Mouse (Mus musculus) heart, embryonic 12.5 days (tissue): Measurements from ENCODE around the gene Tlr5. TPM values are rescaled to one million over a fixed set of nuclear protein-coding genes. Genes with fewer than 3 reads are reported as not detected.

Experiments used
- ATAC-seq: fragments of 200-750 bp; cut with Nextera tagmentation; 2 replicates; pipeline ENCODE4 v1.8.0; 2017; ENCODE audit warnings: moderate TSS enrichment, moderate library complexity; ENCODE audit not compliant: insufficient number of reproducible peaks, low FRiP score
- H3K27ac ChIP-seq: fragments of 300-500 bp; sonication (generic); 2 replicates; pipeline ENCODE4 v1.5.1; 2016; ENCODE audit warnings: mild to moderate bottlenecking, moderate library complexity; ENCODE audit not compliant: poor library complexity, severe bottlenecking
- H3K27me3 ChIP-seq: fragments of 300-500 bp; sonication (generic); replicated peaks from 2 replicates; pipeline ENCODE4 v1.6.1; 2016; ENCODE audit warnings: mild to moderate bottlenecking, moderate library complexity
- H3K36me3 ChIP-seq: fragments of 300-500 bp; sonication (generic); 2 replicates; pipeline ENCODE4 v1.6.1; 2016; ENCODE audit warnings: mild to moderate bottlenecking, moderate library complexity
- H3K4me1 ChIP-seq: fragments of 300-500 bp; sonication (generic); replicated peaks from 2 replicates; pipeline ENCODE4 v1.6.1; 2016; ENCODE audit warnings: mild to moderate bottlenecking
- H3K4me2 ChIP-seq: fragments of 300-500 bp; sonication (generic); 2 replicates; pipeline ENCODE4 v1.6.1; 2016; ENCODE audit warnings: mild to moderate bottlenecking, moderate library complexity
- H3K4me3 ChIP-seq: fragments of 300-500 bp; sonication (generic); 2 replicates; pipeline ENCODE4 v1.5.1; 2016; ENCODE audit warnings: mild to moderate bottlenecking
- H3K9ac ChIP-seq: fragments of 300-500 bp; sonication (generic); 2 replicates; pipeline ENCODE4 v1.6.1; 2016; ENCODE audit warnings: mild to moderate bottlenecking, moderate library complexity
- H3K9me3 ChIP-seq: fragments of 300-500 bp; sonication (generic); replicated peaks from 2 replicates; pipeline ENCODE4 v1.6.1; 2016; ENCODE audit warnings: mild to moderate bottlenecking, moderate library complexity
- WGBS: fragments of 180-500 bp; shearing (Covaris S2); methylation state at CpG from one replicate; pipeline ENCODE4 v1.1.7; 2016; 5-methylcytosine and 5-hydroxymethylcytosine counted together
- polyA plus RNA-seq: library from polyadenylated mRNA; unstranded; fragments of >200 nt; fragmentation: Nextera tagmentation; extraction: Ambion mirVana; gene quantifications from 2 replicates; pipeline ENCODE4 v1.2.1, GENCODE M21; 2016

Gene Tlr5
- 4.2 and 5.4 TPM in 2 replicates for polyA plus RNA-seq

DNA sequence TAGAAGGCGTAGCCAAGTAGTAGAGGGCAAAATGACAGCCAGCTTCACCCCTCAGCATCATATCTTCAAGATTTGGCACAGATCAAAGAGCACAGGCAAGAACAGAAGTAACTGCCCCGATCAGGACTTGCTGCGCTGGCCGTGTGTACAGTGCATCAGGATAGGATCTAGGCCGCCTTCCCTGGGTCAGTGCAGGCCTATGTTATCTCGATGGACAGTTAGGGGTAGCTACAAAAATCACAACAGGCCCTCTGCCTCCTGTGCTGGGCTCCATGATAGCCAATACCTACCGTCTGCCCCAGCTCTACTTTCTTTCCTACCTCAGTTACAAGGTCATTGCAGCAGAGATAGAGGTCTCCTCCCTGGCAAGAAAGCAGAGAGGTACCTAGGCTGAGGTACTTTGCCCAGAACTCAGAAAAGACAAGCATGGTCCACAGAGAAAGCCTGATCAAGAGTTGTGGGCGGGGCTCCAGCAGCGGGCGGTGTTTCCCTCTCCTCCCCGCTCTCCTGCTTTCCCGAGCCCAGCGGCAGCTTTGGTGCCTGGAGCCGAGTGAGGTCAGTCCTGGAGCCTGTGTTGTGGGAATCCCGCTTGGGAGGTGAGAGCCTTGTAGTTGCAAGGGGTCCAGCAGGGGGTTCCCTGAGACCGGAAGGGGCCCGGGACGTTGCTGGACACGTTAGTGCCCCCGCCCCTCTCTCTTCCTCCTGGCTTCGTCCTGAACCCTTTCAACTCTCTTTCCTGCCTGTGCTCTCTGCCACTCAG is at the start of gene Tlr5:
TSS of gene Tlr5 (plus strand) at position 502 of the 760 bp plus-strand sequence.
- peaks cover 68% of the 10 kb centered on the region for H3K4me1 ChIP-seq
- H3K27me3 ChIP-seq, result no peaks in the 10 kb centered on the region
- H3K4me3 ChIP-seq, result peak within 1 kb of the TSS; percentile 51

DNA sequence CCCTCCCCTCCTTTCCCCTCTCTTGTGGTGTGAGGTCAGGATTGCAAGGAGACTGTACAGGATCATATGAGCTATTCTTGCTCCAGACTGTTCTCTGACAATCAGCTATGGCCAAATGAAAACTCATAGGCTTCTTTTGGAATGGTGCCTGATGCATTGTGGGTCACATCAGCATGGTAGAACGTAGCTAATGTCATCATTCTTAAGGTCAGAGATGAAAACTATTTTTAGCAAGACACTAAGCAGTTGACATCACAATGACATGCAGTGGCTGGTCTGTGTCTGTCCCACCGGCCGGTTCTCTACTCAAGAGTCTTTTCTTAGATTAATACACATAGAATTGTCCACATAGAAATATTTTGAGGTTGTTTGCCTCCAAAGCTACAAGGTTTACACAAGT is 48.9 kb upstream of the Tlr5 start:
- ATAC-seq, result no peak
- Histone ChIP-seq H3K36me3 (no peaks in the 10 kb centered on the region), H3K4me1 (peaks cover 44% of the 10 kb centered on the region), H3K4me3 (no peak overlapping the region), H3K9me3 (no peaks in the 10 kb centered on the region), H3K27me3 (no peaks in the 10 kb centered on the region), H3K4me2 (no peak overlapping the region), H3K27ac (peak overlapping the region; percentile 87), H3K9ac (no peak overlapping the region)
- WGBS, result 17% methylated on average over 3 of the region's 3 CpGs

More for the DNA sequence above, at the start of gene Tlr5:
- Histone ChIP-seq H3K36me3 (no peaks in the 10 kb centered on the region), H3K9ac (peak within 1 kb of the TSS; percentile 72), H3K9me3 (no peaks in the 10 kb centered on the region), H3K27ac (peak within 1 kb of the TSS; percentile 91), H3K4me2 (peak within 1 kb of the TSS; percentile 76)
- peak; percentile 76 for ATAC-seq
- WGBS, result 11% methylated on average over 21 of the region's 21 CpGs

DNA sequence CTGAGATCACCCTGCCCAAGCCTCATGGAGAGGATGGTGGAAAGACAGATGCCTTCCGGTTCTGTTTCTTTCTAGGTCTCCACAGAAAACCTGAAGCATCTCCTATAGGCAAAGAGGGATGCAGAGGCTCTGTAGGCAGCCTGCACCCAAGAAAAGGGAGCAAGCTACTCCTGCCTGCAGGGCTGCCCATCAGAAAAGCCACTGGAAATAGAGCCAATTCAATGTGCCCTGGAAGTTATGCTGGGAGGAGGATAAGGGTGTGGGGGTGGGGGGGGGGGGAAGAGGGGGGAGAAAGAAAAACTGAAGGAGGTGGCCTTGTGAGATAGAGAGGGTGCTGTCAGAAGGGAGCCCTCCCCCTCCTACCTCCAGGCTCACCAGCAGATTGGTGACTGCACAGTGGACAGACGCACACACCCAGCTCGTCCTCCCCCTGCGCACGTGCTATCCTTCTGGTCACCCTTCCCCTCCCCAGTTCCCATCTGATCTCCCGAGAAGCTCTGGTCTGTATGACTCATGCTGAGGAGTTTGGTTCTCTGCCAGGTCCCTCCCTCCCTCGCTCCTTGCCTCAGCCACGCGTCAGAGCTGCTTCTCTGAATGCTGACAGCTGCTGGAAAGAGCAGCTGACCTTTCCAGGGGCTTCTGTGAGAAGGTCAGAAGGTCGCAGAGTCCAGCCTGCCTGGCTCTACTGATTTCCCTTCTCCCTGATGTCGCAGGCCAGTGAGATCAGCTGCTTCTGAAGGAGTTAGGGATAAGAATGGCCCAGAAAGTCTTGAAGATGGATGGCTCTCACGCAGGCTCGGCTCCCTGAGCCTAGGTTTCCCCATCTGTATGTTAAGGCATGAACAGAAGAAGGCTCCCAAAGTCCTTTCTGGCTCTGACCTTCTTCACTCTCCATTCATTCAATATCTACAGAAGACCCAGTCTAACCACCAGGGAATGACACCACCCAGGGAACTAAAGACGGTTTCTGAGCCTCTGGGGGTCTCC is 46.2 kb upstream of the Tlr5 start:
- Histone ChIP-seq H3K9ac (0 out of 2 replicates have a peak overlapping the region, but pooled peaks have one; percentile 51), H3K4me2 (peak overlapping the region; percentile 51), H3K9me3 (peaks cover 6% of the 10 kb centered on the region), H3K27me3 (no peaks in the 10 kb centered on the region), H3K4me3 (peak overlapping the region; percentile 18; the same call in 1 of the 2 replicates), H3K27ac (peak overlapping the region; percentile 89), H3K36me3 (no peaks in the 10 kb centered on the region), H3K4me1 (peaks cover 46% of the 10 kb centered on the region)
- WGBS, result 9% methylated on average over 14 of the region's 14 CpGs
- peak; percentile 90 for ATAC-seq

DNA sequence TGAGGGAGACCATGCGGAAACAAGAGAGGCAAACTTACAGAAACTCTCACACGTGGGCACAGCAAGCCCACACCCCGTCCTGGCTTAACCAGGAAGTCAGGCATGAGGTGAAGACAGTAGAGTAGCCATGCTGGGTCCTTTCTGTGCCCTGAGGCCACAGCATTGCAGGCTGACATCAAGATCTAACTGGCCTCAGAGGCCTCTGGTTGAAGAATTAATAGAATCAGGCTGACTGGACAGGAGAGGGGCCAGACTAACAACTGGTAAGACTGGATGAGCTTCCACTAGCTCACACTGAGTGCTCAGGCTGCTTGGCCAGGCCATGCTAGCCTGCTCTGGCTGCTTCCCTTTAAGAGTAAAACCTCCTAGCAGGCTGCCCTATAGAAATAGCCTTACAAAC is 45.5 kb upstream of the Tlr5 start:
- 0 out of 2 replicates have a peak overlapping the region, but pooled peaks have one; percentile 1 for H3K9ac ChIP-seq

DNA sequence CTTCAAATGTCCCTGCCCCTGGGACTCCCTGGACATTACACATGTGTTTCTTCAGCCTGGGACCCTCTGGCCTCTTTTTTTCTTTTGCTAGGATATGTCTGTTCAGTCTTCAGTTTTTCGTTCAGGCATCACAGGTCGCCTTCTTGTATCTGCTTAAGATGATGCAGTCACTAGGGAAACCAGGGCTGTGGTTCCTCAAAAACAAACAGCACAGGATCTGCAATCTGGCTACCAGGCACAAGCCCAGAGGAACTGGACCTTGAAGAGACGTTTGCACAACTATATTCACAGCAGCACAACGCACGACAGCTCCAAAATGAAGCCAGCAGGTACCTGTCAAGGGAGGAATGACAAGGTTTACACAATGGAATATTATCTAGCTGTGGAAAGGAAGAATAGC is 45.0 kb upstream of the Tlr5 start:
- no peaks in the 10 kb centered on the region for H3K36me3 ChIP-seq
- ATAC-seq, result no peak
- peaks cover 46% of the 10 kb centered on the region for H3K4me1 ChIP-seq
- no peaks in the 10 kb centered on the region for H3K27me3 ChIP-seq
- H3K9ac ChIP-seq, result no peak overlapping the region
- no peak overlapping the region for H3K4me3 ChIP-seq
- H3K27ac ChIP-seq, result 0 out of 2 replicates have a peak overlapping the region, but pooled peaks have one; percentile 89
- peaks cover 6% of the 10 kb centered on the region for H3K9me3 ChIP-seq
- no peak overlapping the region for H3K4me2 ChIP-seq
- 80% methylated on average over 5 of the region's 5 CpGs for WGBS

More for the DNA sequence above, 45.5 kb upstream of the Tlr5 start:
- no peak for ATAC-seq
- Histone ChIP-seq H3K4me3 (no peak overlapping the region), H3K4me1 (peaks cover 46% of the 10 kb centered on the region), H3K27me3 (no peaks in the 10 kb centered on the region), H3K27ac (peak overlapping the region; percentile 89), H3K9me3 (peaks cover 6% of the 10 kb centered on the region), H3K36me3 (no peaks in the 10 kb centered on the region), H3K4me2 (no peak overlapping the region)
- 57% methylated on average over 3 of the region's 3 CpGs for WGBS

DNA sequence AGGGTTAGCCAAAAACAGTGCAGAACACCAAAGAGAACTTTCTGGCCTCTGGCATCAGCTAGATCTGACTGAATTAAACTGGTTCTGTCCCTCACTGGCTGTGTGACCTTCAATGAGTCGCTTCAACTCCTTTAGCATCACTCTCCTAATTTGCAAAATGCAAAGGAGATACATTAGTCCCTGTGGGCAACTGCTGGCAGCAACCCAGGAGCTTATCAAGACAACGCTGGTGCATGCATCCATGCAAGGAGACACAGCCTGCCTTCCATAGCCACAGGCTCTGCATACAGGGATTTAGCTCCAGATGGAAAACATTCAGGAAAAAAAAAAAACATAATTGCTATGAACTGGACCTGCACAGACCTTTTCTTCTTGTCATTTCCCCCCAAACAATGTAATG is 42.0 kb upstream of the Tlr5 start:
- Histone ChIP-seq H3K27ac (no peak overlapping the region), H3K9me3 (peaks cover 6% of the 10 kb centered on the region), H3K4me1 (peaks cover 27% of the 10 kb centered on the region), H3K4me3 (no peak overlapping the region), H3K27me3 (no peaks in the 10 kb centered on the region), H3K4me2 (no peak overlapping the region), H3K36me3 (no peaks in the 10 kb centered on the region), H3K9ac (no peak overlapping the region)
- 57% methylated on average over 2 of the region's 2 CpGs for WGBS
- no peak for ATAC-seq

DNA sequence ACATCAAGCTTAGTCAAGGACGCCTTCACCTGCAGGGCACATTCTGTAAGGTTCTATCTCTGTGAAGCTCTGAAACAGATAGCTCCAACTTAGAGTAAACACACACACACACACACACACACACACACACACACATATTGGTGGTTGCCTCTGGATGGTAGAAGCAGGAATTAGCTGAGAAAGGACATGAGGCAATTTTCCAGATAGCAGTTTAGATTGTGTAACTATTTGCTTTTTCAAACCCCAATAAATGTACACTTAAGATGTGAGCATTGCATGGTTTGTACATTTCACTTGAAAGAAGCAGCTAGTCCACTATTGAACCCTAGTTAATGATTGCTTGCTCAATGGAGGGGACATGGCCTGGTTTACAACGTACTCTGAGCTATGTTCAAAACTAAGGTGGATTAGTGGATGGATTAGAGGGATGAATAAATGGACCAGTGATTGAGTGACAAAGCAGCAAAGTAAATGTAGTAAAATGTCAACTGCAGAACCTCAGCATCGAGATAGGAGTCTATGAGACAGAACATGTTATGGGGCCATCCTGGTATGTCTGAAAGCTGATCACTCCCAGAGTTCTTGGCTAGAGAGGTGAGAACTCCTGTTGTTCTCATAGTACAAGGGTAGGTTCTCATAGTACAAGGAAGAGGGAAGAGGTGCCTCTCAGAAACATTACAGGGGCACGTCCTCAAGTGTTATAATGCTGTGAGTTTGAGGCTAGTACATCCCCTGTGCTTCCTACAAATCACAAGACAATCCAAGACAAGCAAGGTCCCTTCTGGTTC is 40.3 kb upstream of the Tlr5 start:
- Histone ChIP-seq H3K9ac (no peak overlapping the region), H3K4me3 (no peak overlapping the region)
- 85% methylated on average over 4 of the region's 4 CpGs for WGBS

DNA sequence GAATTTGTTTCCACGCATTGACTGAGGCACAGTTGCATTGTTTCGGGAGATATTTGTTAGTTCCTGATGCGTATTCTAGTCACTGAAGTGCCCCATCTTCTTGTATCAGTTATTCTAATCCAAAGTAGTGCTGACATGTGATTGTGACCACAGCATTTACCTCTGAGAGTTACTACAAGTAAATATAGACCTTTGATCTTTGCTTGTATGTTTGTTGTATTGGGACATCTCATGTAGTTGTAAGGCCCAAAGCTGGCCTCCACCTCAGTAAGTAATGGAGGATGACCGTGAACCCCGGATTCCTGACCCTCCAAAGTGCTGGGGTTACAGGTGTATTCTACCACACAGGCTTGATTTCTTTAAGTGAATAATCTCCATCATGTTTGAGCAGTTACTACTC is 38.4 kb upstream of the Tlr5 start:
- H3K9ac ChIP-seq, result no peak overlapping the region
- peaks cover 6% of the 10 kb centered on the region; the same call in 1 of the 2 replicates for H3K4me1 ChIP-seq
- no peak overlapping the region for H3K27ac ChIP-seq
- WGBS, result 88% methylated on average over 5 of the region's 5 CpGs
- peaks cover 6% of the 10 kb centered on the region for H3K9me3 ChIP-seq
- no peaks in the 10 kb centered on the region for H3K27me3 ChIP-seq
- H3K4me2 ChIP-seq, result no peak overlapping the region
- H3K4me3 ChIP-seq, result no peak overlapping the region
- no peak for ATAC-seq
- H3K36me3 ChIP-seq, result no peaks in the 10 kb centered on the region

More for the DNA sequence above, 40.3 kb upstream of the Tlr5 start:
- Histone ChIP-seq H3K27ac (no peak overlapping the region), H3K36me3 (no peaks in the 10 kb centered on the region), H3K4me2 (no peak overlapping the region), H3K4me1 (peaks cover 12% of the 10 kb centered on the region), H3K9me3 (peaks cover 6% of the 10 kb centered on the region), H3K27me3 (no peaks in the 10 kb centered on the region)
- ATAC-seq, result no peak

DNA sequence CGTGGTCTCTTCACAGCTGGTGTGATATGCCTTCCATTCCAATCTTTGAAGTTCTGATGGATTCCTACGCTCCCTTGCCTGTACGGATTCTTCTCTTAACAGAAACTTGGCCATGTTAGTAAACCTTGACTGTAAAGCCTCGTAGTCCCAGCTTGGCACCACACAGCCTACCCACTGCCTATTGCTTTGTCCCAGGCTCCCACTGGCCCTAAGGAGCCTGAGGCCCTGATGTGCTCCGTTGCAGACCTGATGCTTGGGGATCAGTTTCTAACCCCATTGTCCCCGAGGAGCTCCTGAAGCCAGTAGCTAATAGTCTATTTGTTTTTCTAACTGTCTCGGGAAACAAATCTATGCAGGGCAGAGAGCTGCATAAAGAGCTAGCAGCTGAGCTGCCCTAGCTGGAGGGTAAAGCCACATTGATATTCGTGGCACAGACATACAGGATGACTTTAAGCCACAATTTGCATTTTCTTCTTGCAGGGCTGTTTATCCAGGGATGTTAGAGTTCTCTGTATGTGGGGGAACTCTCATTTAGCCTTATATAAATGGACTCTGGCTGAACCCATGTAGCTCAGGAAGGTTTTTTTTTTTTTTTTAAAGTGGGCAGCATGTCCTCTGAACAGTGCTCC is 35.8 kb upstream of the Tlr5 start:
- Histone ChIP-seq H3K4me1 (peaks cover 6% of the 10 kb centered on the region; the same call in 1 of the 2 replicates), H3K9me3 (no peaks in the 10 kb centered on the region), H3K27me3 (no peaks in the 10 kb centered on the region), H3K36me3 (no peaks in the 10 kb centered on the region), H3K27ac (no peak overlapping the region), H3K4me3 (no peak overlapping the region), H3K4me2 (no peak overlapping the region), H3K9ac (no peak overlapping the region)
- no peak for ATAC-seq
- WGBS, result 59% methylated on average over 8 of the region's 8 CpGs

DNA sequence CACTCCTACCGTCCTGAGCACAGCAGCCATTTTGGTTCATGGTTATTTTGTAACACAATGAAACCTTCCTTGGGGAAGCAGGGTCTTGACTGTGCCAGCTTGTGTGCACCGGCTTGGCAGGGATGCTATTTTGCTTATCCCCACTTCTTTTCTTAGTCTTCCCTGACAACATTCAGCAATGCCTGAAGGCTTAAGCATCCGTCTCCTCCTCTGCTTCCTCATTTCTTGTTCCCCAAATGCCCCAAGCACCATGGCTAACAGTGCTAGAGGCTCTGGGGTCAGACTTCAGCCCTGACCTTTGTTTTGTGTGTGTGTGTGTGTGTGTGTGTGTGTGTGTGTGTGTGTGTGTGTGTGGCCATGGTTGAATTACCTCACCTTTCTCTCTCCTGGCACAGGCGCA is 31.8 kb upstream of the Tlr5 start:
- Histone ChIP-seq H3K9ac (no peak overlapping the region), H3K27me3 (0 out of 2 replicates have a peak, but pooled peaks cover 3% of the 10 kb centered on the region), H3K27ac (no peak overlapping the region), H3K4me2 (no peak overlapping the region), H3K4me1 (peaks cover 14% of the 10 kb centered on the region), H3K4me3 (no peak overlapping the region), H3K9me3 (no peaks in the 10 kb centered on the region), H3K36me3 (no peaks in the 10 kb centered on the region)
- WGBS, result 76% methylated on average over 4 of the region's 4 CpGs
- ATAC-seq, result no peak
